Mouse (Mus musculus) retina, adult 2 months (tissue): ENCODE measurements around the gene Itpkb.

Experiments used
- DNase-seq: peaks from one replicate; pipeline ENCODE4 v3.0.0-alpha.2; 2012; ENCODE audit warnings: low read depth, low spot score

Itpkb gene

GRCm38 (mm10) chr1:180343434-180344210, 13.3 kb downstream of the Itpkb start:
- DNase-seq, result no peak

- no peak for DNase-seq
Observed at GRCm38 (mm10) chr1:180345098-180345497, 14.8 kb downstream of the Itpkb start.

- no peak for DNase-seq
Observed at GRCm38 (mm10) chr1:180347059-180347458, 16.8 kb downstream of the Itpkb start.

- DNase-seq, result no peak
Observed at GRCm38 (mm10) chr1:180347907-180348306, 17.6 kb downstream of the Itpkb start.

GRCm38 (mm10) chr1:180349090-180349489, 18.8 kb downstream of the Itpkb start:
- no peak for DNase-seq

- DNase-seq, result no peak
Observed at GRCm38 (mm10) chr1:180352258-180352657, 22.0 kb downstream of the Itpkb start.

- no peak for DNase-seq
Observed at GRCm38 (mm10) chr1:180354129-180354528, 23.8 kb downstream of the Itpkb start.

GRCm38 (mm10) chr1:180354976-180355730, 24.9 kb downstream of the Itpkb start:
- DNase-seq, result no peak

- no peak for DNase-seq
Observed at GRCm38 (mm10) chr1:180356176-180356575, 25.9 kb downstream of the Itpkb start.

GRCm38 (mm10) chr1:180356857-180357256, 26.6 kb downstream of the Itpkb start:
- DNase-seq, result no peak

GRCm38 (mm10) chr1:180357893-180358331, 27.6 kb downstream of the Itpkb start:
- DNase-seq, result no peak

- DNase-seq, result no peak
Observed at GRCm38 (mm10) chr1:180358466-180358865, 28.2 kb downstream of the Itpkb start.

GRCm38 (mm10) chr1:180359311-180359710, 29.0 kb downstream of the Itpkb start:
- no peak for DNase-seq

- no peak for DNase-seq
Observed at GRCm38 (mm10) chr1:180362176-180362575, 31.9 kb downstream of the Itpkb start.

- no peak for DNase-seq
Observed at GRCm38 (mm10) chr1:180362844-180363243, 32.6 kb downstream of the Itpkb start.

GRCm38 (mm10) chr1:180363317-180363716, 33.0 kb downstream of the Itpkb start:
- no peak for DNase-seq

GRCm38 (mm10) chr1:180364005-180364404, 33.7 kb downstream of the Itpkb start:
- no peak for DNase-seq

GRCm38 (mm10) chr1:180364720-180365119, 34.4 kb downstream of the Itpkb start:
- DNase-seq, result no peak

GRCm38 (mm10) chr1:180365180-180365810, 35.0 kb downstream of the Itpkb start:
- peak; percentile 77 for DNase-seq

- DNase-seq, result no peak
Observed at GRCm38 (mm10) chr1:180365983-180366811, 35.9 kb downstream of the Itpkb start.

- no peak for DNase-seq
Observed at GRCm38 (mm10) chr1:180367045-180367619, 36.8 kb downstream of the Itpkb start.
